Mouse (Mus musculus): ENCODE results near the gene Tet1.
"Not testable (repeated sequence)": the region's sequence is repeated elsewhere in the genome, so short reads cannot be mapped to it uniquely, and the experiment has no call there.

The Tet1 gene

DNA sequence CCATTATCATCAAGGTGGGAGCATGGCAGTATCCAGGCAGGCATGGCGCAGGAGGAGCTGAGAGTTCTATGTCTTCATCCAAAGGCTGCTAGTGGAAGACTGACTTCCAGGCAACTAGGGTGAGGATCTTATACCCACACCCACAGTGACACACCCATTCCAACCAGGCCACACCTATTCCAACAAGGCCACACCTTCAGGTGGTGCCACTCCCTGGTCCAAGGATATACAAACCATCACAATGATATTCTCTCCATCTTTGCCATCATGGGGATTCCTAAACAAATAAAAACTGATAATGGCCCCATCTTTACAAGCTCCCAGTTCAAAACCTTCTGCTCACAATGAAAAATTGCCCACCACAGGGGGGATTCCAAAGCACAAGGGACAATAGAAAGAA, at the start of gene Tet1:
Gene Tet1, minus strand, starts transcription at position 101 of the 400 bp plus-strand sequence.
- DNase-seq (ENCODE audit: low spot score in 2 of 2): not testable (repeated sequence)

DNA sequence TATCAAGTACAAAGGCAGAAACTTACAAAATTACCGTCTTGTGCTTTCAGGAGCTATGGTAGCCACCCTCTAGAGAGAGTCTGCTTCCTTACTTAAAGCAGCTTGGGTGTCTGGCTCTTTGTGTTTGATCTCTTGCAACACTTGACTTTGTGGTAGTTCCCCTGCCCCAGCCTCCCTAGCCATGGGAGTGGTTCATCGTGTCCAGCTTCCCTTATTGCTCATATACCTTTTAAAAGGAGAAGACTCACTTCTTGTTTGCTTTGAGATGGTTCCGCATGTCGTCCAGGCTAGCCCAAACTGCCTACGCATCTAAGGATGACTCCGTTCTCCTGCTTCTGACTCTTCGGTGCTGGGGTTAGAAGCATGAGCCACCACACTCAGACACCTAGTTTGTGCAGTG, 39.8 kb upstream of the Tet1 start:
- no peak for DNase-seq (ENCODE audit: low spot score in 2 of 2)

GRCm38 (mm10) chr10:62946738-62947471, 38.1 kb upstream of the Tet1 start, which contains the start of gene Dna2:
TSS of gene Dna2 (plus strand) at chr10:62947026.
- peak; percentile 26 to 66 for DNase-seq (ENCODE audit: low spot score in 2 of 2)

DNA sequence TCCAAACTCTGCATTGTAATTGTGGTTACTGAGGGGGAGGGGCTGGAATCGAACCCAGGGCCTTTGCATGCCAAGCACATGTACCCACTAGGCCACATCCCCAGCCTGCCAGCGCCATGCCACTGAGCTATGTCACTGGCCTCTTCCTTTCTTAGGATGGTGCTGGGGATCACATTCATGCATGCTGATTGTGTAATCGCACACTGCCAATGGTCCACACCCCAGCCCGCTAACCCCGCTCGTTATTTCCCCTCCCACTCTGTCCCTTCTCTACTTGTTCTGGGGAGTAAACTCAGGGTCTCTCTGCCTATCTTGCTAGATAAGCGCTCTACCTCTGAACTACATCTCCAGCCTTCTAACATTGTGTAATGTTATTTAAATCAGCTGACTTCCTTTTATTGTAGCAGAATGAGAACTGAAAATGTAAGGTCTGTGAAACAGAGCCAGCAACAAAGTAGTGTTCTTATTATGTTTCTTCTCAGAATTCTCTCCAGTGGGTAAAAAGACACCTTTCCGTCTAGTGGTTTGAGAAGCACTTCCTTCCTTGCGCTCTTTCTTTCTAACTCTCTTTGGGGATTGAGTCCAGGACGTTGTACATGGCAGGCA, 36.3 kb upstream of the Tet1 start:
- DNase-seq (ENCODE audit: low spot score in 2 of 2): no peak

- DNase-seq (ENCODE audit: low spot score in 2 of 2): no peak
These were observed 23.6 kb upstream of the Tet1 start for GRCm38 (mm10) chr10:62932381-62932780.

GRCm38 (mm10) chr10:62924096-62924635, 15.4 kb upstream of the Tet1 start:
- no peak for DNase-seq (ENCODE audit: low spot score in 2 of 2)

DNA sequence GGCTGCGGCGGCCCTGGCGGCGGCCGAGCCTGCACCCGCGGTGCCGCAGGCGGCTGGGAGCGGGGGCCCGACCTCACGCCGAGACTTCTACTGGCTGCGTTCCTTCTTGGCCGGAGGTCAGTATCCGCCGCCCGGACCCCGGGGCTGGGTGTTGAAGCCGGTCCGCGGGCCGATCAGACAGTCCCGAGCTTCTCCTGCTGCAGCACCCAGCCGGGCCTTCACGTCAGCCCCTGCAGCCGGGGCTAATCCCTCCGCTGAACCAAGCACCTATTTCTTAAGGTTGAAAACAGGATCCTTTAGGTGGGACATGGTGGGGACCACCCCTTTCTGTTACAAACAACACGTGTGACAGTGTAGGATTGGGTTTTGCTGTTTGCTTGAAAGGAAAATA, 12.0 kb upstream of the Tet1 start:
- DNase-seq (ENCODE audit: low spot score in 2 of 2): no peak

GRCm38 (mm10) chr10:62919925-62920765, 11.3 kb upstream of the Tet1 start, which contains the start of gene Slc25a16:
TSS of gene Slc25a16 (plus strand) at chr10:62920633.
- DNase-seq (ENCODE audit: low spot score in 2 of 2): peak; percentile 75 to 93

GRCm38 (mm10) chr10:62918985-62919384, 10.2 kb upstream of the Tet1 start:
- no peak for DNase-seq (ENCODE audit: low spot score in 2 of 2)

GRCm38 (mm10) chr10:62911120-62911519, 2.3 kb upstream of the Tet1 start:
- no peak for DNase-seq (ENCODE audit: low spot score in 2 of 2)

DNA sequence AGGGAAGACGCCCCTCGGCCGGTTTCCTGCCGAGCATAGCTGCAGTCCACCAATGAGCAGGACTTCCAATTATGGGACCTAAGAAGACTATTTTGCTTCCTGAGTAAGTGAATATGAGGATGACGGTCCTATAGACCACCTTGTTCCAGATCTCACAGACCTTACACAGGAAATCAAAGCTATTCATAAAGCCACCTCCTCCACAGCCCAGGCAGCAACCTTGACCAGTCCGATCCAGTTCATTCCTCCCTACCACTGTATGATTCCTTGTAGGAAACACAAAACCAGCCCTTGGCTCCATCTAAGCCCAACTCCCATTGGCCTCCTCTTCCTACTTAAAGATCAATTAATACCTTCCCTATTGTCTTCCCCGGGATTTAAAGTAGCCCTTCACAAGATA, 2.5 kb downstream of the Tet1 start:
- no peak for DNase-seq (ENCODE audit: low spot score in 2 of 2)

DNA sequence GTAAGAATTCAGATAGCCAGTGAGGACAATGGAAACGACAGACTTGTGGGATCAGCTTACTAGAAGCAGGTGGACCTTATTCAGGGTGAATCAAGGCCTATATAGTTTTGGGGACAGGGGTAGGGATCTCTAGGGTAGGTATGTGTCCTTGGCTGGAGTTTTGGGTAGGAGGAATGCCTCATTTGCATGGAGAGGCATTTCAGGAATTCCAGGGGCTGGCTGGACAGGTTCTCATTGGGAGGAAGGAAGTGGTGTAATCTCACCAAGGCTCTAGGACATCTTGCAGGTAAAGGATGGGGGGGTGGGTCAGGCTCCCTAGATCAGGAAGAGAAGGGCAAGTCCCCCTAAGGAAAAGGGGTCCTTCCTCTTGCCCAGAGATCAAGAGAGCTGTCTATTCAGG, 6.0 kb downstream of the Tet1 start:
- no peak for DNase-seq (ENCODE audit: low spot score in 2 of 2)

DNA sequence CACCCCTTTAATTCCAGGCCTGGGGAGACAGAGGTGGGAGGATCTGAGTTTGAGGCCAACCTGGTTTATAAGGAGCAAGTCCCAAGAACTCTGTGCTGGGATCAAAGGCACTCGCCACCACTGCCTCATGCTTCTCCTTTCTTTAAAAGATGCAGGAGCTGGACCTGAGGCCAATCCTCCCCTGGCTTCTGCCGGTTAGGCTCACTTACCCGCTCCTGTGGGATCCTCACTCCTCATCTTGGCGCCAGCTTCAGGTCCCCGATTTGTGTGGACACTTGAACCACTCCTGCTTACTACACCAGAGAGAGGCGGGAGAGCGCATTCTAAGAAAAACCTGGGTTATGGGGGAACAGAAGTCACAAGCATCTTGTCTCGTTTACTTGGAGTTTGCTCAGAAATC, 7.0 kb downstream of the Tet1 start:
- DNase-seq (ENCODE audit: low spot score in 2 of 2): no peak

DNA sequence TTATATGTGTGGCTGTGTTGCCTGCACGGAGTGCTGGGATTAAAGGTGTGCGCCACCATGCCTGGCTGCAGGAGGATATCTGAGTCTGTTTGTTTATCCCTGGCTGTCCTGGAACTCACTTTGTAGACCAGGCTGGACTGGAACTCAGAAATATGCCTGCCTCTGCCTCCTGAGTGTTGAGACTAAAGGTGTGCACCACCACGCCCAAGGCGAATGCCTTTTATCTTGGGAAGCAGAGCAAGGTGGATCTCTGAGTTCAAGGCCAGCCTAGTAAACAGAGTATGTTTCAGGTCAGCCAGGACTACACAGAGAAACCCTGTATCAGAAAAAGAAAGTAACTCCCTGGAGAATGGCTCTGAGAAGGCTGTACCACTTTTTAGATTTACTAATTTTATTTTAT, 8.7 kb downstream of the Tet1 start:
- no peak for DNase-seq (ENCODE audit: low spot score in 2 of 2)

- DNase-seq (ENCODE audit: low spot score in 2 of 2): no peak
These were observed 10.7 kb downstream of the Tet1 start for GRCm38 (mm10) chr10:62898061-62898460.

GRCm38 (mm10) chr10:62897437-62897836, 11.4 kb downstream of the Tet1 start:
- DNase-seq (ENCODE audit: low spot score in 2 of 2): no peak

GRCm38 (mm10) chr10:62896774-62897173, 12.0 kb downstream of the Tet1 start:
- DNase-seq (ENCODE audit: low spot score in 2 of 2): no peak

DNA sequence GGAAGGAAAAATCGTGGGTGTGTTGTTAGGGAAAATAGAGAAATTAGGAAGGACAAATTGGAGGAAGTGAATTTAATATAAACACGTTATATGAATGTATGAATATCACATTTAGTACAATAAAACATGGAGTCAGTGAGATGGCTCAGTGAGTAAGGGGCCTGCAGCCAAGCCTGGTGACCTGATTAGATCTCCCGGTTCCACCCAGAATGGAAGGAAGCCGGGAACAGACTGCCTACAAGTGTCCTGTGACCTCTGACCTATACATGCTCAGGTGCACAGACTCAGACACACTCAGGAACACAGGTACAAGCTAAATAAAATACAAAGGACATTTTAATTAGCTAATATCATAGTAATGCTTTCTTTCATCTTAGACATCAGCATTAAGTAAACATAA, 12.8 kb downstream of the Tet1 start:
- no peak for DNase-seq (ENCODE audit: low spot score in 2 of 2)

DNA sequence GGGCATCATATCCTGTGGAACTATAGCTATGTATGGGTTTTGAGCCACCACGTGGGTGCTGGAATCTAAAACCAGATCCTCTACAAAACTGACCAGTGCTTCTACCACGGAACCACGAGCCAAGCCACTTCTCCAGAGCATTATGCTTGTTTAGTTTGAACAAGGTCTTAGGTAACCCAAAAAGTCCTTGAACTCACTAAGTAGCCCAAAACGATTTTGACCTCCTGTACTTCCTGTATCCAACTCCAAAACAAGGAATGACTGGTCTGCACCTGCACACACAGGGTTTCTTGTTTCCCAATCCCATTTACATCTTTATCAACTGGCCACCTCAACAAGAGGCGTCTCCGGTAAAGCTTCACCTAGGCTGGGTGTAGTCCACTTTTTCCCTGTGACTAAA, 13.4 kb downstream of the Tet1 start:
- DNase-seq (ENCODE audit: low spot score in 2 of 2): no peak

DNA sequence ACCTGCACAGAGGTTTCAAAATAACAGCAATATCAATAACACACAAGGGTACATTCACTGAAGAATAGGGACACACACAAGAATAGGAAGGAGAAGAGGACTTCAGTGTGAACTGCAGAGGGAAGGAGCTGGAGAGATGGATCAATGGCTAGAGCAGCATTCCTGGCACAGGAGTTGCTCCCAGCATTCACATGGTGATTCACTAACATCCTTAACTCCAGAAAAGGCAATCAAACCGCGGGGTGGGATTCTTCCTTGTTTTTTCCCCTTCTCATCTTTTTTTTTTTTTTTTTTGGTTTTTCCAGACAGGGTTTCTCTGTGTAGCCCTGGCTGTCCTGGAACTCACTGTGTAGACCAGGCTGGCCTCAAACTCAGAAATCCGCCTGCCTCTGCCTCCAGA, 14.3 kb downstream of the Tet1 start:
- no peak for DNase-seq (ENCODE audit: low spot score in 2 of 2)

- DNase-seq (ENCODE audit: low spot score in 2 of 2): no peak
These were observed 15.4 kb downstream of the Tet1 start for GRCm38 (mm10) chr10:62893356-62893884.
